Mouse (Mus musculus): ENCODE measurements around the gene Sumo1.
"Not testable (repeated sequence)": the region's sequence is repeated elsewhere in the genome, so short reads cannot be mapped to it uniquely, and the experiment has no call there.

The Sumo1 gene

DNA sequence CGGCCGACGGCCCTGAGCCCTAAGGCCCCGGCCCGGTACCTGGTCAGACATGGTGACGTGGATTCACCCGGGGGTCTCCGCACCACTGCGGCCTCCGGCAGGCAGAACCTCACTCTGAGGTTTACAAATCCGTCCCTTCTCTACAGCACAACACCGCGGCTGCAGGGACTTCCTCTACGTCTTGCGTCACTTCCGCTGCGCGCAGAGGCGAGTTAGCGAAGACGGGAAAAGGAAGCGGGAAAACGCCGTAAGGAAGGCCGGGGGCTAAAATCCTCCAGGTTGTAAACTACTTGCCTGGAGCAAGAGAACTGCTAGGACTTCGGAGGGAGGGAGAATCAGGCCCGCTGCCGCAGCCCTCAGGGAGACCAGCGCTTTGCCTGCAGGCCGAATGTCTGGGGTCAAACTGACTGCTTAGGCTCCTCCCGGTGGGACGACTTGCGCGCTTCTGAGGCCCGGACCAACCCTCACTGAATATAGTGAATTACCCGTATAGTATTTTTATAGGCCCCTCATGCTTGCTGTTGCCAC, at the start of gene Sumo1:
Sumo1 (minus strand) TSS at position 194 of the 528 bp plus-strand sequence.
- DNase-seq, result peak; percentile 87 to 88

DNA sequence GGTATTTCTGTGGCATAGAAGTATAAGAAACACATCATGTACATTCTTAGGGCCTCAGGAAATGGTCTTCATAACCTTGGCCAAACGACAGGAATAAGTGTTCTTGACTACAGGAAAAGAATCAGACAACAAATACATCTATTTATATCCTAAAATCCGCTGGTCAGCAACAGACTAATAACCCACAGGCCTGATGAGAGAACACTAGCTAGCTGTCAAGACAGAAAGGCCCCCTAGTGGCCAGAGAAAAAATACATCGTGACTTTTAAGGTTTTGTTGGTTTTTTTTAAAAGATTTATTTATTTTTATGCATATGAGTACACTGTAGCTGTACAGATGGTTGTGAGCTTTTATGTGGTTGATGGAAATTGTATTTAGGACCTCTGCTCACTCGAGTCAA, 49.3 kb upstream of the Sumo1 start:
- peak in 1 of 2 experiments; percentile 19 for DNase-seq

DNA sequence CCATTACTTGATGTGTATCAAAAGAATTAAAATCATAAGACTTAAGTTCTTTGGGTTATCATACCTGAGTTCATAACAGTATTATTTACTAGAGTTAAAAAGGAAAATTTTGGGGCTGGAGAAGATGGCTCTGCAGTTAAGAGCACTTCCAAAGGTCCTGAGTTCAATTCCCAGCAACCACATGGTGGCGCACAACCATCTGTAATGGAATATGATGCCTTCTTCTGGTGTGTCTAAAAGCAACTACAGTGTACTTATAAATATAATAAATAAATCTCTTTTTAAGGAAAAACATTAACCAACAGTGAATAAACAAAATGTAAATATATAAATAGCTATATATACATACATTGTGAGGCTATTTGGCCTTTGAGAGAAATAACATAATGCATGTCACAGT, 31.1 kb upstream of the Sumo1 start:
- peak in 1 of 2 experiments; percentile 8 for DNase-seq

DNA sequence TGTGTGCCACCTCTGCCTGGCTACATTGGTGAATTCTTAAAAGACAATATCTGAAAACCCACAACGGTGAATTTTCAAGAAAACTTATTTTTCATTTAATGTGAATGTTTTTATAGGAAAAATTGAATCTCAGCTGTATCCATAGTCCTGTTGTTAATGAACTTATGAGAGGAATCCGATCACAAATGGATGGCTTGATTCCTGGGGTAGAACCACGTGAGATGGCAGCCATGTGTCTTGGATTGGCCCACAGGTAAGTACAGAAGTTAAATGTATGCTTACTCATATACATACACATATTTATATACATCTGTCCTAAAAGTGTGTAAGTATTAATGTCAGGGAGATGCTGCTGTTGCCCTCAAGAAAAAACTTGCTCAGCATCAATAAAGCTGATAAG, 27.6 kb upstream of the Sumo1 start:
- no peak for DNase-seq

DNA sequence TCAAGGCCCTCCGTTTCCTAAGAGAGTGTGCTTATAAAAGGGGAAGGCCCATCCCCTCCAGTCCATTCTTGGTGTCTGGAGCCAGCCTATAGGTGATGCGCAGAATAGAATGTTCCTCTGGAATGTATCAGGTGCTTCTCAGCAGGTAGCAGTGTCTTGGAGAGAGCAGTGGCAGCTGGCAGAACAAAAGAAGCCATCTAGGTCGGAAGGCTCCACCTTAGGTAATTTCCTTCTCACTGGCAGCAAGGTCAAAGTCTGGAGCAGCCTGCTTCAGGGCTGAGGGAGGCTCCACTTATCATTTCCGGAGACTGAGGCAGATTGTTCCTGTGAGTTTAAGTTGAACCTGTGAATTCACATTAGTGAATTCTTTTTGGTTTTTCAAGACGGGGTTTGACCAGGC, 27.1 kb upstream of the Sumo1 start:
- DNase-seq, result no peak

DNA sequence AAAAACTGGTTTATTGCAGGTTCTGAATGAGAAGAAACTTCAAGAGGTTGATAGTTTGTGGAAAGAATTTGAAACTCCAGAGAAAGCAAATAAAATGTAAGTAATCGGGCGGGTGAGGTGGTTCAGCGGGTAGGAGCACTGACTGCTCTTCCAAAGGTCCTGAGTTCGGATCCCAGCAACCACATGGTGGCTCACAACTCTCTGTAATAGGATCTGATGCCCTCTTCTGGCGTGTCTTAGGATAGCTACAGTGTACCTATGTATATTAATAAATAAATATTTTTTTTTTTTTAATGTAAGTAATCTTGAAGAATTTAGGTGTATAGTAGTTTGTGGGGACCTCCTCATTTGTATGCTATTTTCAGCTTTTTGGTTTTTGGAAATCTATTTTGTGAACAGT, 19.8 kb upstream of the Sumo1 start:
- DNase-seq, result no peak

DNA sequence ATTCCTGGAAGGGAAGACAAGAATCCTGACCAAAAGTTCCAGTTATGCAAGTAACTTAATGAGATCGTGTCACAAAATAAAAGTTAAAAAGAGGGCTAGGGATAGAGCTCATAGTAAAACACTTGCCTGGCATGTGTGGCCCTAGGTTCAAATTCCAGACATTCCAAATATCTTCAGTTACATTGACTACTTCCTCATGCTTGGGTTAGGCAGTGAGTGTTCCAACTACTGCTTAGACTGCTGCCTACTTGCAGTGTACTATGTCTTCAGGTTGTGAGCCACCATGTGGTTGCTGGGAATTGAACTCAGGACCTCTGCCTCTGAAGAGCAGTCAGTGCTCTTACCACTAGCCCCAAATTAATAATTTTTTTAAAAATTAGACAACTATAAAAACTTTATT, 16.9 kb upstream of the Sumo1 start:
- no peak for DNase-seq

DNA sequence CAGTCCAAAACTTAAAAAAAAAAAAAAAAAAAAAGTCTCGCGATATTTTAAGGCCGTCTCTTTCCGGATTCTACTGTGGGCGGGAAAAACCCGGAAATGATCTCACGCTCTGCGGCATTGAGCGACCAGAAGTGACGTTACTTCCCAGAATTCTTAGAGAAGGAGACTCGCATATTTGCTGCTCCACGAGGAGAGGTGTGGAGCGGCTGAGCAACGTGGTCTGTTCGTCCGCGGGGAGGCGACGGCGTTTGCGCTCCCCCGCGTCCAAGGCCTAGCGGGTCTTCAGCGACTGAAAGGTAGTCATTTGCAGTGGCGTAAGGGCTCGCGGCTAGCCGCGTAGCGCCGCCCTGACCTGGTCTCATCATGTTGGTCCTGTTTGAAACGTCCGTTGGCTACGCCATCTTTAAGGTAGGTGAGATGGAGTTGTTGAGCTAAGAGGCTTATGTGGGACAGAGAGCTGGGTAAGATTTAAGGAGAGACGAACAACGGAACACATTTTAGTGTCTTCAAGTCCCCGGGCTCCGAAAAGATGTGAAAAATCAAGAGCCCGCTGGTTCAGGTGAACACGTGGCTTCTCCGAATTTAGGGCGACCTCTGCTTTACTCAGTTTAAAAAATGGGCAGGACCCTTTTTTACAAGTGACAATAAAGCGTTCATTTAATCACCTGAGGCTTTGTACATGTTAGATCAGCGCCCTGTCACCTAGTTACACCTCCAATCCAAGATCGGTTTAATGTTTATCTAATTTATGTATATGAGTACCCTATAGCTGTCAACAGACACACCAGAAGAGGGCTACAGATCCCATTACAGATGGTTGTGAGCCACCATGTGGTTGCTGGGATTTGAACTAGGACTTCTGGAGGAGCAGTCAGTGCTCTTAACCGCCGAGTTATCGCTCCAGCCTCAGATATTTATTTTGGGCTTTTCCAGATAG, 14.5 kb upstream of the Sumo1 start, which contains the start of gene Nop58:
Nop58 (plus strand) TSS at position 153 of the 937 bp plus-strand sequence.
- DNase-seq, result peak; percentile 85

DNA sequence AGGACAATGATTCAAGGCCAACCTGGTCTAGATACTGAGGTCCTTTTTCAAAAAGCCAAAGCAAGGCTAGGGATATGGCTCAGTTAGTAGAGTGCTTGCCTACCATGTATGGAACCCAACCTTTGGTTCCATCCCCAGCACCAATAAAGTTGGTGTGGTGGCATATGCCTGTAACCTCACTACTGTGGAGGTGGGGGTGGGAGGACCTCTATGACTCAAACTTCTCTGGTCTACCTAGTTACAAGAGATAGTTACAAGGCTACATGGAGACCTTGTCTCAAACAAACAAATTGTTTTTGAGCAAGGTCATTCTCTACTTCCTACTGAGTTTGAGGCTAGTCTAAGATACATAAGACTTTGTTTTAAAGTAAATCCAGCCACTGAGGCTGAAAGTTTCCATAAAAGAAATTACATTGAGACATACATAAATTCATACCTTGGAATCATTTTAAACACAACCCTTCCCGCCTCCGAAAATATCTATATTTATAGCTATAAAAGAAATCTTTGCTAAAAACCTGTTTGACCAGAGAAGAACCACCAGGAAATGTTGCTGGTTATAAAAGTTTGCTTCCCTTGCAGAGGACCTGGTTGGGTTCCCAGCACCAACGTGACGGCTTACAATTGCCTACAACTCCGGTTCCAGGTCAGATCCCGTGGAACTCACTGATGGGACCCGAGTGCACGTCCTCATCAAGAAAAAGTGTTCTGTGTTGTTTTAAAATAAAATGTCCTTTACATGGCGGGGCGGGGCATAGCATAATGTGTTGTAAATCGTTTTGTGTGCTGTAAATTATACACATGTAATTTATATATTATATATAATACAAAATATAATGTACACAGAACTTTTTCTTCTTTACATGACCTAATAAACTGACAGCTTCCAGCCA, 13.5 kb upstream of the Sumo1 start:
- DNase-seq, result peak; percentile 25 to 40

DNA sequence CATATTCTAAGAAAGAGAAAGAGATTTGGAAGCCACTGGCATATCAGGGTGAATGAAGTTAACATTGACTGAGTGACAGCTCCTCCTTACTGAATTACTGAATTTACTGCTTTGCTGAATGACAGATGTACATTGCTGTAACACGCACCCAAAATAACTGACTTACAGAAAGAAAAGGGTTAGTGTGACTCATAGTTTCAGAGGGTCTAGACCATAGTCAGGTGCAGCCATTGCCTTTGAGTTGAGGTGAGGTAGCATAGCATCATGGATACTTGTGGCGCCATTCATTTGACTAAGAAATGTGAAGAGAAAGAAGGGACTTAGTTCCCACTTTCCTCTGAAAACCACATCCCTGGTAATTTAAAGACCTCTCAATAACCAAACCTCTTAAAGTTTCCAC, 3.0 kb upstream of the Sumo1 start:
- no peak for DNase-seq

DNA sequence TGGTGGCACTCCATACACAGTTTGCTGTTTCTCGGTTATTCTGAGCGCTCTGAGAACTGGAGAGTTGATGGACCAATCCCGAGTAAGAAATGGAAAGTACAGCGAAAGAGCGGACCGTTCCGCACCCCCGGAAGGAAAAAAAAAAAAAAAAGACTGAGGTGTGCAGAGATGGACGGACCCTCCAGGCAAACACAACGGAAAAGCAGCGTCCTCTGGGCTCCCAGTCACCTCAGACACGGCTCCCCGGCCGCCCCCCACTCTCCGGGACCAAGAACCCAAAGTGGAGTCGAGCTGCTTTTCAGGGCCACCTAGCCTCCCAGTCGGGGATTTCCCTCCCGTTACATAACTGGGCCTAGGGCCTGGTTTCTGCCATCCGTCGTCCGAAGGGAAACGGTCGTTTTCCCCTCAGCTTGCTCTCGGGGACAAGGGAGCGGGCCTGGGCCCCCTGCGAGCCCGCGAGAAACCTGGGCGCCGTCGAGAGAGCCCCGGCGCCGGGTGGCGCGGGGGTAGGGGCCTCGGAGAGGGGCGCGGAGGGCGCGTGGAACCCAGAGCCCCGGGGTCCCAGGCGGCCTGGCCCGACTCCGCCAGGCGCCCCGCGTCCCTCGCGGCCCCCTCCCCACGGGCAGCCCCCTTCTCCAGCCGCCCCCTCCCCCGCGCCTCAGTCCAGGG, 538 bp downstream of the Sumo1 start:
- DNase-seq, result peak; percentile 36 to 47

DNA sequence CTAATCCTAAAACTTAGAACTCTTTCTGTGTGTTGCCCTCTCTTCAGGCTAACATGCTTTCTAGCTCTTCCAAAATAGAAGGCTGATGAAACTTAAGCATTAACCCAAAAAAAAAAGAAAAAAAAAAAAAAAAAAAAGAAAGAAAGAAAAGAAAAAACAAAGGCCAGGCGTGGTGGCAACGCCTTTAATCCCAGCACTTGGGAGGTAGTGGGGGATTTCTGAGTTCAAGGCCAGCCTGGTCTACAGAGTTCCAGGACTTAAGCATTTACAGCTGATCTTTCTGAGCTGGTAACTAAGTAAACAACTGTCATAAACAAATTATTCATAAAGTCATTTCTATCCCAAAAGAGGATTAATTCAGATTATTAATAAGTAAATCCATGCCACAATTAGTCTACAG, 1.8 kb downstream of the Sumo1 start:
- no peak for DNase-seq

DNA sequence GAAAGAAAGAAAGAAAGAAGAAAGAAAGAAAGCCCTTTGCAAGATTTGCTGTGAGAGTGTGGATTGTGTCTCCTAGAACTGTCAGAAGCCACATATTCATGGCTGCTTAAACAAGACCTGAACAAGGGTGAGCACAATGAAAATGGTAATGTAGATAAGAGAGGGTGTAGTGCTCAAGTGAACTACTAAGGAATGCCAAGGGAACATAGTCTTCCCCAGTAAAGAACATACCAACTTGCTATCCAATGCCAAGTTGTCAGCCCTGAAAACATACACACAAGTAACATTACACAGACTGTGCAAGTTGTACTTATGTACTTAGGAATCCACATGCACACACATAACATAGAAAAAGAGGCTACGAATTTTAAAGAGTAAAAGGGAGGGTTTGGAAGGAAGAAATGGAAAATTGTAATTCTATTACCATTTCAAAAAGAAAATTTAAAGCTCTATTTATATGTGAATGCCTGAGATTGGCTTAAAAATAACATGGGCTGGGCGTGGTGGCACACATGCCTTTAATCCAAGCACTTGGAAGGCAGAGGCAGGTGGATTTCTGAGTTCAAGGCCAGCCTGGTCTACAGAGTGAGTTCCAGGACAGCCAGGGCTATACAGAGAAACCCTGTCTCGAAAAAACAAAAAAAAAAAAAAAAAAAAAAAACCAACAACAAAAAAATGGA, 7.0 kb downstream of the Sumo1 start:
- DNase-seq, result no peak

DNA sequence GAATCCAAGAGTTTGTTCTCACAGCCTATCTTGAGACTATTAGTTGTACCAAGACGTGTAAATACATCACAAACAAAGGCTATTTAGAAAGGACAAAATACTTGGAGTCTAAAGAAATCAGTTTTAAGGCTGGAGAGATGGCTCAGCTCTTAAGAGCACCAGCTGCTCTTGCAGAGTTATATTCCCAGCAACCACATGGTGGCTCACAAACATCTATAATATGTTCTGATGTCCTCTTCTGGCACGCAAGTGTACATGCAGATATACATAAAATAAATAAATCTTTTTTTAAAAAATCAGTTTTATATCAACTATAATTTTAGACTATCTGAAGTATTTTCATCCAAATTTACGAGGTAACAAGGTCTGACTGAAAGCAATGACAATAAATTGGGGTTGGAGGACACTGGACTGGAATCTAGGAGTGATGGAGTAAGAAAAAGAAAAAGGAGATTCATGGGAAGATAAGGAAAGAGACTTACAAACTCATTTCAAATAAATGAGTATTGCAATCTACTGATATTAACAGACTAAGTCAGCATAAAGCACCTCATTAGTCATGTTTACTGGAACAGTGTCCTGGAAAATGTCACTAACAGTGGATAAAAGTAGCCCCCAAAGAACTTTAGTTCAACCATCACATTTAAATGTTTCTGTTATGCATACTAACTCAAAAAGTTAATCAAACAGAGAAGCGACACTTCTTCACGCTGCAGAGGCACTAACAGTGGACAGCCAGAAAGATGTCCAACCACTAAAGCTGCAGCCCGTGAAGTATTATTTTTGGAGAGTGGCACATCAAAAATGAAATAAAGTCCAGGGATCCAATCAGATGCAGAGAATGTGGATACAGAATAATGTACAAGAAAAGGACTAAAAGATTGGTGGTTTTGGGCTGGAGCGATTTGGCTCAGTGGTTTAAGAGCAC, 14.1 kb downstream of the Sumo1 start:
- DNase-seq, result no peak

DNA sequence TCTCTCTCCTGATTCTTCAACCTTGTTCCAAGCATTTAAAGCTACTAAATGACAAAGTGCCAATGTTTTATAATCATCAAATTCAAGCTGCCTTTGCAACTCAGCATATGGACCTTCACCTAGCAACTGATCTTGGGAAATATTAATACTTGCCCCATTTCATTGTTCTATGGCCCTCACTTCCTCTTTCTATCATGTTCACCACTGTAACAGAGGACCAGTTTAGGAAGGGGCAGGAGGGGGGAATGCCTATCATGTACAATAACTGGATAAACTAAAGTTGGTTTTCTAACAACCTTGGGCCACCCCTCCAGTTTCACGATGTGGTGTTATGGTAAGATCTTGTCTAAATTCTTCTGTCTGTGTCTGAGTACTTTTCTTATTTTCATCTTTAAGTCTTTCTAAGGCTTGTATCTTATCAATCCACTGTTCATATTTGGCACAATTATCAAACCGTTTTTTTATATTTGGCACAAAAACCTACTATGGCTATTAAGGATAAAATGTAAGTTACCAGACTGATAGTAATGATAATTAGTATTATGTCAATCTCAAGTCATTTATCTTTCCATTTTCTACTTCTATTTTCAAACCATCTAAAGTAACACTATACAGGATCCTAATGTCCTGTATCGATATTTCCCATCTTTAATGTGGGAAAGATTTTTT, 17.3 kb downstream of the Sumo1 start:
- DNase-seq, result no peak

DNA sequence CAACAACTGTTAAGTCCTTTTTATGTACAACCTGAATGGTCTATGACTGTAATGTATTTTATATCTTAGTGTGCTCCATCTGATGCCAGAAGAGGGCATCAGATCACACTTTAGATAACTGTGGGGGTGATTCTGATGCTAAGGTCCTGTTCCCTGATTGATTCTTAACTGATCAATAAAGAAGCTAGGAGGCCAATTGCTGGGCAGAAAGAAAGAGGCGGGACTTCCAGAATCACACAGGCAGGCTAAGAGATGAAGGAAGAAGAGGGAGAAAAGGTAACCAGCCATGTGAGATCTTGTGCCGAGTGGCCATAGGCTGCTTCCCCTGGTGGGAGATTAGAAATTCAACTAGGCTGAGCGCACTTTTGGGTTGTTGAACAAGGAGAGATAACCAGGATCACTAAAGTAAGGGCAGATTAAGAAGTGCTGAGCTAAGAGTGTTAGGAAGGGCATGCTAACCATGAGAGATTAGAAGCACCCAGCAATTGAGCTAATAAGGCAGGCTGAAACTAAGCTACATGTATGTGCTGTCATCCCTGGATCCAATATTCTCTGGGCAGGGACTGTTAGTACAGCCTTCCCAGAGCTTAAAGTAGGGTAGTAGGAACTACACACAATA, 19.3 kb downstream of the Sumo1 start:
- no peak for DNase-seq

DNA sequence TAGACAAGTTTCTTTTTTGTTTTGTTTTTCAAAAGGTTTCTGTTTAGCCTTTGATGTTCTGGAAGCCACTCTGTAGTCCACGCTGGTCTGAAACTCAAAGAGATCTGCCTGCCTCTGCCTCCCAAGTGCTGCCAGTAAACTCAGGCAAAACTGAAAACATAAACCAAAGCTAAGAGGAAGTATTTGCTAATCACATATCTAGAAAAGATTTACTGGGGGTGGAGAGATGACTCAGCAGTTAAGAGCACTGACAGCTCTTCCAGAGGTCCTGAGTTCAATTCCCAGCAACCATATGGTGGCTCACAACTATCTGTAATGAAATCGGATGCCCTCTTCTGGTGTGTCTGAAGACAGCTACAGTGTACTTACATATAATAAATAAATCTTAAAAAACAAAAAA, 24.1 kb downstream of the Sumo1 start:
- DNase-seq, result not testable (repeated sequence)

DNA sequence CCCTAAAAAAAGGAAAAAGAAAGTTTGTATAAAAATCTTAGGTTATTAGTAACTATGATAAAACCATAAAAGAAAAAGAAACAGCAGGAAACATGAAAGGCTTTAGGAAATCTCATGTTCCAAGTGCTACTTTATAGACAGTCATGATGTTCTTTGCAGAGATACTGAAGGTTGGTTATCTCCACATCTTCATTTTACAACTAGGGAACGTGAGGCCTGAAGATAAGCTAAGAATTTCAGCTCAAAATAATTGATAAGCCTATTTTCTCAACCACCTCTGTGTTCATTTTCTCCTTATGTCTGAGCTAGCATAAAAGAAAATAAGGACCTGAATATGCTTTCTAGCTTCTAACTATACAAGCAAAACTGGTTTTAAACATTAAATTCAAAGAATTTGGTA, 28.1 kb downstream of the Sumo1 start:
- no peak for DNase-seq

DNA sequence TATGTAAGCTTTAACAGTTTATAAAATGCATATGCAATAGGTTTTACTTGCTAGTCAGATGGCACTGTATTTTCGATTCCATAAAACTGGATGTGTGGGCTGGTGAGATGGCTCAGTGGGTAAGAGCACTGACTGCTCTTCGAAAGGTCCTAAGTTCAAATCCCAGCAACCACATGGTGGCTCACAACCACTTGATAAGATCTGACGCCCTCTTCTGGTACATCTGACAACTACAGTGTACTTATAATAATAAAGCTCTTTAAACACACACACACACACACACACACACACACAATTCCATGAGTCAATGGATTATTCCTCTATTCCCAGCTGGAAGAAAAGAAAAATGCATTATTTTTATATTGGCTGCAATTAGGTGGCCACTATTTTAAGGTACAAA, 32.3 kb downstream of the Sumo1 start:
- no peak for DNase-seq

DNA sequence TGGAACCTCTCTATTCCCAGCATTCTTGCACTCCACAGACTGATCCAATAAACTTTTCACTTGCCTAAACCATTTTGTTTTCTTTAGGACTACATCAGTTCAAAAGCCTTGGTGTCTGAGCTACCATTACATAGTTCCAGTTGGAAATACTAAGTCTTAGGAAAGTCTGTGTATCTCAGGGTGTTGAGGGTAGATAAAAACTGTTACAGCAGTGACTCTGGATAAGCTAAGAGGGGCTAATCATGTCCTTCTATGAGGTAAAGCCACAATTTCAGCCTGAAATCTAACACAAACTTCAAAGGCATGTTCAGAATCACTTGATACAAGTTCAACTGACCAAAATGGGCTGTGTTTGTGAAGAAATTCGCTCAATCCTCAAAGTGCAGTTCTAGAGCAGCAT, 34.3 kb downstream of the Sumo1 start:
- no peak for DNase-seq

Data from cerebellum, postnatal 36 days (tissue).